Mouse (Mus musculus) T-helper 1 cell (primary cell): ENCODE data around the gene Lgr6.

Experiments used
- in situ Hi-C: fragments of 300-600 bp; cut with MboI, MseI; formaldehyde crosslinking; loops from one replicate; pipeline ENCODE4 v1.15.1; 2025; ENCODE audit warnings: high pct_unique_total_duplicates

The Lgr6 gene

GRCm38 (mm10) chr1:134962053-134962803 lies 142.8 kb downstream of the Lgr6 start, which contains the start of gene Ube2t:
Gene Ube2t (plus strand): TSS chr1:134962565.
- in situ Hi-C loops = no loop called here

GRCm38 (mm10) chr1:134960634-134961033 lies 144.4 kb downstream of the Lgr6 start:
- in situ Hi-C loops = no loop called here

DNA sequence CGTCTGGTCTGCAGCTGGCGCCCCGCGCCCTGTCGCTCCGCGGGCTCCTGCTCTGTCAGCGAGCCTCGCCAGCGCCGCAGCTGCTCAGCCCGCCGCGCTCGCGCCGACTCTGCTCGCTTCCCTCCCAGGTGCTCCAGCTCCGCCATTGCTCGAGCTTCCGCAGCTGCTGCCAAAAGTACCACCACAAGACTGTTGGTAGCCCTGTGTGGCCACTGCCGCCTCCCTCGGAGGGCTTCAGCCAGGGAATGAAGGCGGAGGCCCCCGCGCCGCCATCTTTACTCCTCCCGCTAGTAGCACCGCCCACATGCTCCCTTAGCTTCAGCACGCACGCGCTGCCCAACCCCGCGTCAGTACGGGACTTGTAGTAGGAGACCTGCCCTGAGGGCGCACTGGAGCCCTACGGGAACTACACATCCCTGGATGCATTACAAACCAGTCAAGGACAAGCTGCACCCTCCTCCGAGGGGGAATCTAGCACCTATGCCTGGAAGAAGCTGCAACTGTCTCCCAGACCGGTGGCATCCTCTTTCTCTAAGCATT lies 149.4 kb downstream of the Lgr6 start, which contains the start of gene Ppp1r12b:
Ppp1r12b (minus strand) TSS at position 306 of the 540 bp plus-strand sequence.
- in situ Hi-C loops = loop anchor here (10.0 kb wide), 1 partner anchor 1729 kb away; no protein-coding TSS in a partner anchor

DNA sequence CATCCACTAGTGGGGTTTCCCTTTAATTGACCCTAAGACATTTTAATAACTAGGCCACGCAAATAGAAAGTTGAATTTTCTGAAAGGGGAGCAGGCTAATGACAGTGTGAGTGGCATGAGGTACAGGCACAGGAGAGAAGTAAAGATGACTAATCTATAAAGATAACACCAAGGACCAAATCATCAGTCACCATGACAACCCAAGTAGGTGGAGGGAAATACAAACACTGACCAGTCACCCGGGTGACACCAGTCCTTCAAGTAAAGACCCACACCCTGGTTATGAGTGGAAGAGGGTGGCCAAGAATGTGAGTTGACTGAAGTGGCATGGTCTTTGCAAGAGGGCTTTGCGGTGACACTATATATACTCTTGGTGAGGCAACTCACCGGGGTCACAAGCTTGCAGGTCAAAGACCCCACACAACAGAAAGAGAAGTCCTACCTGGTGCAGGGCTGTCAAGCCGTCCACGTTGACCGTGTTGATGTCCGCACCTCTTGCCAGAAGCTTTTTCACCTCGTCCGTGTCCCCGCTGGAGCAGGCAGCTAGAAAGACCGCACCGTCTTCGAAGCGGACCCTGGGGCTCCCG lies 149.9 kb downstream of the Lgr6 start:
- in situ Hi-C loops = loop anchor here (10.0 kb wide), 1 partner anchor 1730 kb away; no protein-coding TSS in a partner anchor

- in situ Hi-C loops = loop anchor here (10.0 kb wide), 1 partner anchor 1735 kb away; no protein-coding TSS in a partner anchor
These were observed 155.1 kb downstream of the Lgr6 start for GRCm38 (mm10) chr1:134949946-134950345.

- in situ Hi-C loops = no loop called here
These were observed 157.5 kb downstream of the Lgr6 start for GRCm38 (mm10) chr1:134947590-134947989.

DNA sequence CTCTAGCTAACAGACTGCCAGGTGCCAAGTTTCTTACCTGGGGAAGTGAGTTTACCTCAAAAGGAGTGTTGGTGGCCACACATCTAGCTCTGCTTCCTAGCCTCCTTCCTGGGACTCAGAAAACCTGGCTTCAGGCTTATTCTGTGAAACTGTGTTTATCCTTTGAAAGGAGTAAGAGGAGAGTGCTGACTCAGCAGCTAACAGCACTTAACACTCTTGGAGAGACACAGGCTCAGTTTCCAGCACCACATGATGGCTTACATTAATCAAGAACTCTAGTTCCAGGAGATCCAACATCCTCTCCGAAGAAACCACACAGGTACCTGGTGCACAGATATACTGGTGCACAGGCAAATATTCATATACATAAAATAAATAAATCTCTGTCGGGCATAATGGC lies 162.2 kb downstream of the Lgr6 start:
- in situ Hi-C loops = no loop called here

DNA sequence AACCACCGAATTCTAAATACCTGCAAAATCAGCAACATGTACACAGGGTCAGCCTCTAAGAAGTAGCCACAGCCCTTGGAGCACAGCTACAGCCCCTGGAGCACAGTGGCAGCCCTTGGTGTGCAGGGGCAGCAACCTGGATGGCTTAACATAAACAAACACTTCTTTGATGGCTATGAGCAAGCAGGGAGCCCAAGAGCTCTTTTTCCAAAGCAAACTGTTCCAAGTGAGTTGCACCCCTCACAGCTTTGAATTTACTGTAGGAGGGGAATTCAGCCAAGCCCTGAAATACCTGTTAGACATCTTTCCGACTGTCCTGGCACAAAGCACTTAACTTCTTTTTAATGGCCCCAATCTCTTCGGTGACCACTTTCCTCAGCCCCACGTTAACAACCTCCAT lies 164.2 kb downstream of the Lgr6 start:
- in situ Hi-C loops = no loop called here

DNA sequence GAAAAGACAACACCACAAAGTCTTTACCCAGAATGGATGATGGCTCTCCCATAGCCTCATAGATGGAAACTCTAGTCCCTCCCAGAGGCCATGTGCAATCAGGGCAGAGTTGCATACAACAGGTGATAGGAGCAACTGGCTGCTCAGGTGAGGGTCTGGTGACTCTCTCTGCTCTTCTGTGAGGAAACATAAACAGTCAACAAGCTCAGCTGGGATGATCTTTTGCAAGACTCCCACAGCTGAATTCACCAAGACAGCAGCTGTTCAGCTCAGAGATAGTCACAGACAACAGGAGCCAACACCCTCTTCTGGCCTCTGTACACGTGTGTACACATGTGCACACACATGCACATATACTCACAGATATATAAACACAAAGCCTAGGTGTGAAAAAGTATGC lies 166.8 kb downstream of the Lgr6 start:
- in situ Hi-C loops = no loop called here

DNA sequence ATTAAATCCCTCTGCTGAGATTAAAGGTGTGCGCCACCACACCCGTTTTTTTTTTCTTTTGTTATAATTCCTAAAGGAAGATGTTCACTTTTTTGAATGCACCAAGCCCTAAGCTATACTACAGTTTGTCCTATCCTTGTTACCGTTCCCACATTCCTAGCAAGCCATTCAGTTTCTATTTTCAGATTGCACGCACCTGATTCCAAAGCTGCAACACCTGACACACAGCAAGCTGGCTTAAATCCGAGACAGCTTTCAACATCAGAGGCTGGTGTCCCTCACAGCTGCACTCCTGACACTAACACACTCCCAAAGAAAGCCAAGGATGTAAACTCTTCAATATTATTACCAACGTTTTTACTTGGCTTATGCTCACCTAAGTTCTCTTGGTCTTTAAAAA lies 168.7 kb downstream of the Lgr6 start:
- in situ Hi-C loops = no loop called here
